Comparison of ENCODE assay signal across 8 mouse cellular contexts in genomic region chr6:125515503-125516315, GRCm38 (mm10). TPM values are rescaled to one million over a fixed set of nuclear protein-coding genes. Genes with fewer than 3 reads are reported as not detected.
DNase-seq lines count a peak whose midpoint lies in the region; ATAC-seq and TF ChIP-seq lines count a peak whose summit lies in the region.

No protein-coding gene starts in this region.

- H3K4me2 ChIP-seq in heart, postnatal 0 days (ENCODE audit: low read depth, low read length) = no peak overlapping the region

- TF ChIP-seq CTCF in heart, postnatal 0 days (IDR thresholded peaks at IDR 0.05; ENCODE audit: low read depth) = no peak

- H3K27me3 ChIP-seq in heart, postnatal 0 days (ENCODE audit: control insufficient read depth, insufficient read depth, low read length) = no peaks in the 10 kb centered on the region

- H3K27ac ChIP-seq in heart, postnatal 0 days (ENCODE audit: low read depth) = no peak overlapping the region

- WGBS in heart, postnatal 0 days = 42% methylated on average over 11 of the region's 11 CpGs

- peak; percentile 25 for ATAC-seq in heart, postnatal 0 days (ENCODE audit: insufficient read depth, low read depth)
- no peak for ATAC-seq in monocyte, adult 5-6 weeks (replicated peaks; ENCODE audit: insufficient number of reproducible peaks, low FRiP score, low TSS enrichment, poor library complexity, severe bottlenecking)

- no peaks in the 10 kb centered on the region for H3K9me3 ChIP-seq in heart, postnatal 0 days (replicated peaks; ENCODE audit: control insufficient read depth, low read length)

- TF ChIP-seq EP300 in heart, postnatal 0 days (IDR thresholded peaks at IDR 0.05; ENCODE audit: low read depth) = no peak

- peaks cover 34% of the 10 kb centered on the region for H3K4me1 ChIP-seq in heart, postnatal 0 days (ENCODE audit: control insufficient read depth, insufficient read depth)

- H3K36me3 ChIP-seq in heart, postnatal 0 days (replicated peaks; ENCODE audit: control insufficient read depth, insufficient read depth, low read length) = no peaks in the 10 kb centered on the region

- no peak overlapping the region for H3K9ac ChIP-seq in heart, postnatal 0 days (replicated peaks; ENCODE audit: low read depth, low read length)

- DNase-seq in lung, adult 18-20 months = peak; percentile 65 to 67
- DNase-seq in lung, postnatal 25 days (ENCODE audit: low spot score) = no peak
- DNase-seq in heart, postnatal 0 days (ENCODE audit: low spot score) = no peak
- peak; percentile 72 for DNase-seq in kidney, postnatal 14 days
- DNase-seq in mesoderm, embryonic 11.5 days (ENCODE audit: low read depth, low spot score) = peak; percentile 35
- DNase-seq in thymus, postnatal 36 days = no peak
- DNase-seq in spleen, adult 12 weeks (ENCODE audit: low spot score) = no peak

- no peak overlapping the region for H3K4me3 ChIP-seq in heart, postnatal 0 days (ENCODE audit: low read depth, low read length)

RNA-seq across cellular contexts. Expression of gene Cd9, which starts 21.1 kb away (rescaled TPM):
- total RNA-seq in heart, postnatal 0 days (2014; rRNA removed; ENCODE audit: low replicate concordance) = 51.9 and 72.4 TPM in 2 replicates
- 99.3 and 99.4 TPM in 2 replicates for polyA plus RNA-seq in heart, postnatal 0 days (2015; fragmentation: Nextera tagmentation; extraction: Ambion mirVana)
- 490 to 606 TPM (median 578 TPM) in 3 replicates for total RNA-seq in monocyte, adult 5-6 weeks (2017)

RNA-seq across cellular contexts. Expression of gene Vwf, which starts 30.9 kb away (rescaled TPM):
- total RNA-seq in heart, postnatal 0 days (2014; rRNA removed; ENCODE audit: low replicate concordance) = 70.5 and 99.9 TPM in 2 replicates
- 21.9 and 25.3 TPM in 2 replicates for polyA plus RNA-seq in heart, postnatal 0 days (2015; fragmentation: Nextera tagmentation; extraction: Ambion mirVana)
- 6.4 to 37.1 TPM (median 9.9 TPM) in 3 replicates for total RNA-seq in monocyte, adult 5-6 weeks (2017)

Comparison
In these comparisons a context has a peak if more than half of its experiments do, and no peak if none do; other contexts are left out.
1. DNase-seq: peak in lung, adult 18-20 months (2 of 2), kidney, postnatal 14 days (single experiment) and mesoderm, embryonic 11.5 days (single experiment); none in lung, postnatal 25 days (single experiment), heart, postnatal 0 days (single experiment), thymus, postnatal 36 days (0 of 2) and spleen, adult 12 weeks (single experiment).